Mouse (Mus musculus): ENCODE measurements at regions not wholly inside any gene's neighbourhood (a gene's known extent, or its start where the extent isn't known, plus 50 kb on each side); places are given as distances from the start of the nearest gene placed in this dataset.
"Not testable (repeated sequence)": the region's sequence is repeated elsewhere in the genome, so short reads cannot be mapped to it uniquely, and the experiment has no call there.

GRCm38 (mm10) chr15:87818566-87818965, 274.5 kb downstream of the Fam19a5 start:
- H3K9me3 ChIP-seq: no peaks in the 10 kb centered on the region
- H3K36me3 ChIP-seq: no peaks in the 10 kb centered on the region
- H3K9ac ChIP-seq: no peak overlapping the region
- no peaks in the 10 kb centered on the region for H3K27me3 ChIP-seq
- ATAC-seq (ENCODE audit: insufficient number of reproducible peaks, insufficient read depth, low FRiP score, low TSS enrichment, low read depth): no peak
- H3K4me1 ChIP-seq: no peaks in the 10 kb centered on the region
- no peak overlapping the region for H3K27ac ChIP-seq
- H3K4me3 ChIP-seq: no peak overlapping the region
- no peak overlapping the region for H3K4me2 ChIP-seq
- 83% methylated on average over 12 of the region's 12 CpGs for WGBS

- Histone ChIP-seq H3K27ac (no peak overlapping the region), H3K4me2 (no peak overlapping the region), H3K9ac (no peak overlapping the region), H3K9me3 (no peaks in the 10 kb centered on the region), H3K36me3 (no peaks in the 10 kb centered on the region), H3K4me1 (no peaks in the 10 kb centered on the region), H3K27me3 (no peaks in the 10 kb centered on the region), H3K4me3 (no peak overlapping the region)
- no peak for ATAC-seq (ENCODE audit: insufficient number of reproducible peaks, insufficient read depth, low FRiP score, low TSS enrichment, low read depth)
- WGBS: 50% methylated on average over 3 of the region's 3 CpGs
Measured at GRCm38 (mm10) chr15:87842097-87842496, 298.0 kb downstream of the Fam19a5 start.

GRCm38 (mm10) chr15:87859069-87859468, 315.0 kb downstream of the Fam19a5 start:
- H3K27ac ChIP-seq: no peak overlapping the region
- no peaks in the 10 kb centered on the region for H3K9me3 ChIP-seq
- WGBS: 20% methylated on average over 2 of the region's 2 CpGs
- peaks cover 6% of the 10 kb centered on the region; the same call in 1 of the 2 replicates for H3K27me3 ChIP-seq
- no peak for ATAC-seq (ENCODE audit: insufficient number of reproducible peaks, insufficient read depth, low FRiP score, low TSS enrichment, low read depth)
- no peak overlapping the region for H3K4me3 ChIP-seq
- no peak overlapping the region for H3K9ac ChIP-seq
- H3K4me2 ChIP-seq: no peak overlapping the region
- H3K36me3 ChIP-seq: no peaks in the 10 kb centered on the region
- no peaks in the 10 kb centered on the region for H3K4me1 ChIP-seq

GRCm38 (mm10) chr15:87876286-87876899, 332.3 kb downstream of the Fam19a5 start:
- Histone ChIP-seq H3K9ac (no peak overlapping the region), H3K27me3 (no peaks in the 10 kb centered on the region), H3K27ac (no peak overlapping the region), H3K4me2 (no peak overlapping the region), H3K4me1 (no peaks in the 10 kb centered on the region), H3K4me3 (no peak overlapping the region), H3K9me3 (no peaks in the 10 kb centered on the region), H3K36me3 (no peaks in the 10 kb centered on the region)
- 71% methylated on average over 9 of the region's 9 CpGs for WGBS
- no peak for ATAC-seq (ENCODE audit: insufficient number of reproducible peaks, insufficient read depth, low FRiP score, low TSS enrichment, low read depth)

GRCm38 (mm10) chr15:87890903-87891302, 346.8 kb downstream of the Fam19a5 start:
- no peak overlapping the region for H3K4me2 ChIP-seq
- 65% methylated on average over 5 of the region's 5 CpGs for WGBS
- H3K9ac ChIP-seq: no peak overlapping the region
- H3K27me3 ChIP-seq: no peaks in the 10 kb centered on the region
- H3K36me3 ChIP-seq: no peaks in the 10 kb centered on the region
- H3K27ac ChIP-seq: no peak overlapping the region
- no peaks in the 10 kb centered on the region; the same call in 1 of the 2 replicates for H3K9me3 ChIP-seq
- H3K4me3 ChIP-seq: no peak overlapping the region
- H3K4me1 ChIP-seq: no peaks in the 10 kb centered on the region
- ATAC-seq (ENCODE audit: insufficient number of reproducible peaks, insufficient read depth, low FRiP score, low TSS enrichment, low read depth): no peak

- not testable (repeated sequence) for H3K4me2 ChIP-seq; ATAC-seq (ENCODE audit: insufficient number of reproducible peaks, insufficient read depth, low FRiP score, low TSS enrichment, low read depth); H3K27me3 ChIP-seq; H3K9ac ChIP-seq; H3K36me3 ChIP-seq; H3K9me3 ChIP-seq; H3K27ac ChIP-seq; H3K4me1 ChIP-seq; H3K4me3 ChIP-seq
- WGBS: 84% methylated on average over 6 of the region's 6 CpGs
Measured at GRCm38 (mm10) chr15:87894866-87895265, 350.8 kb downstream of the Fam19a5 start.

- Histone ChIP-seq H3K27ac (no peak overlapping the region), H3K4me2 (no peak overlapping the region), H3K9me3 (no peaks in the 10 kb centered on the region), H3K4me3 (no peak overlapping the region), H3K9ac (no peak overlapping the region), H3K27me3 (no peaks in the 10 kb centered on the region), H3K4me1 (no peaks in the 10 kb centered on the region), H3K36me3 (no peaks in the 10 kb centered on the region)
- ATAC-seq (ENCODE audit: insufficient number of reproducible peaks, insufficient read depth, low FRiP score, low TSS enrichment, low read depth): no peak
- 83% methylated on average over 4 of the region's 4 CpGs for WGBS
Measured at GRCm38 (mm10) chr15:87898655-87899054, 354.6 kb downstream of the Fam19a5 start.

- Histone ChIP-seq H3K4me2 (no peak overlapping the region), H3K9ac (no peak overlapping the region), H3K9me3 (no peaks in the 10 kb centered on the region), H3K4me1 (no peaks in the 10 kb centered on the region), H3K4me3 (no peak overlapping the region), H3K27me3 (no peaks in the 10 kb centered on the region), H3K27ac (no peak overlapping the region), H3K36me3 (no peaks in the 10 kb centered on the region)
- ATAC-seq (ENCODE audit: insufficient number of reproducible peaks, insufficient read depth, low FRiP score, low TSS enrichment, low read depth): no peak
- 86% methylated on average over 6 of the region's 6 CpGs for WGBS
Measured at GRCm38 (mm10) chr15:87904436-87904835, 360.3 kb downstream of the Fam19a5 start.

GRCm38 (mm10) chr15:87906310-87906709, 362.2 kb downstream of the Fam19a5 start:
- Histone ChIP-seq H3K4me1 (no peaks in the 10 kb centered on the region), H3K9ac (no peak overlapping the region), H3K36me3 (no peaks in the 10 kb centered on the region), H3K27ac (no peak overlapping the region), H3K4me3 (no peak overlapping the region), H3K27me3 (no peaks in the 10 kb centered on the region), H3K9me3 (no peaks in the 10 kb centered on the region), H3K4me2 (no peak overlapping the region)
- 85% methylated on average over 5 of the region's 5 CpGs for WGBS
- no peak for ATAC-seq (ENCODE audit: insufficient number of reproducible peaks, insufficient read depth, low FRiP score, low TSS enrichment, low read depth)

GRCm38 (mm10) chr15:87922091-87922490, 378.0 kb downstream of the Fam19a5 start:
- H3K36me3 ChIP-seq: no peaks in the 10 kb centered on the region
- no peak overlapping the region for H3K4me3 ChIP-seq
- H3K27me3 ChIP-seq: no peaks in the 10 kb centered on the region
- no peaks in the 10 kb centered on the region for H3K9me3 ChIP-seq
- no peak for ATAC-seq (ENCODE audit: insufficient number of reproducible peaks, insufficient read depth, low FRiP score, low TSS enrichment, low read depth)
- no peak overlapping the region for H3K4me2 ChIP-seq
- H3K9ac ChIP-seq: no peak overlapping the region
- no peak overlapping the region for H3K27ac ChIP-seq
- no peaks in the 10 kb centered on the region for H3K4me1 ChIP-seq
- 64% methylated on average over 9 of the region's 9 CpGs for WGBS

- H3K27ac ChIP-seq: no peak overlapping the region
- no peaks in the 10 kb centered on the region for H3K36me3 ChIP-seq
- 83% methylated on average over 4 of the region's 4 CpGs for WGBS
- no peak overlapping the region for H3K9ac ChIP-seq
- H3K4me3 ChIP-seq: no peak overlapping the region
- no peaks in the 10 kb centered on the region for H3K9me3 ChIP-seq
- ATAC-seq (ENCODE audit: insufficient number of reproducible peaks, insufficient read depth, low FRiP score, low TSS enrichment, low read depth): no peak
- no peaks in the 10 kb centered on the region for H3K27me3 ChIP-seq
- H3K4me2 ChIP-seq: no peak overlapping the region
- H3K4me1 ChIP-seq: no peaks in the 10 kb centered on the region
Measured at GRCm38 (mm10) chr15:87922781-87923446, 378.8 kb downstream of the Fam19a5 start.

- H3K4me1 ChIP-seq: no peaks in the 10 kb centered on the region
- no peak for ATAC-seq (ENCODE audit: insufficient number of reproducible peaks, insufficient read depth, low FRiP score, low TSS enrichment, low read depth)
- H3K9ac ChIP-seq: no peak overlapping the region
- H3K36me3 ChIP-seq: no peaks in the 10 kb centered on the region
- H3K27me3 ChIP-seq: no peaks in the 10 kb centered on the region
- no peaks in the 10 kb centered on the region for H3K9me3 ChIP-seq
- H3K4me2 ChIP-seq: no peak overlapping the region
- no peak overlapping the region for H3K27ac ChIP-seq
- no peak overlapping the region for H3K4me3 ChIP-seq
- 38% methylated on average over 9 of the region's 9 CpGs for WGBS
Measured at GRCm38 (mm10) chr15:87923906-87924305, 379.8 kb downstream of the Fam19a5 start.
